Mouse (Mus musculus) embryonic fibroblast, embryonic 13.5 days (primary cell): Measurements from ENCODE around the gene Etl4.

Experiments
- CTCF ChIP-seq: IDR thresholded peaks from 2 replicates; pipeline ENCODE4 v1.5.1; 2011; ENCODE audit warnings: mild to moderate bottlenecking, control low read depth, low read length, moderate library complexity, borderline replicate concordance; ENCODE audit not compliant: insufficient read depth
- POLR2A ChIP-seq: IDR thresholded peaks from 2 replicates; pipeline ENCODE4 v1.6.1; 2011; ENCODE audit warnings: low read depth, mild to moderate bottlenecking, control low read depth, low read length, moderate library complexity

GRCm38 (mm10) chr2:20580331-20580730 is 670.8 kb downstream of the Etl4 start:
- TF ChIP-seq POLR2A (no peak), CTCF (no peak)
